Mouse (Mus musculus) central nervous system, embryonic 18 days (tissue): Measurements from ENCODE around the gene Olfr346. TPM values are rescaled to one million over a fixed set of nuclear protein-coding genes. Genes with fewer than 3 reads are reported as not detected.

Source experiments
- polyA plus RNA-seq: library from polyadenylated mRNA; depleted of rRNA; stranded (reverse); fragments of >200 nt; gene quantifications from 2 replicates; pipeline ENCODE4 v1.2.3, GENCODE M21; 2012; rRNA removed

The Olfr346 gene
- polyA plus RNA-seq, result not detected in 2 replicates

GRCm38 (mm10) chr2:36685488-36685887 lies at the start of gene Olfr346:
Gene Olfr346, plus strand, starts transcription at chr2:36685788.

DNA sequence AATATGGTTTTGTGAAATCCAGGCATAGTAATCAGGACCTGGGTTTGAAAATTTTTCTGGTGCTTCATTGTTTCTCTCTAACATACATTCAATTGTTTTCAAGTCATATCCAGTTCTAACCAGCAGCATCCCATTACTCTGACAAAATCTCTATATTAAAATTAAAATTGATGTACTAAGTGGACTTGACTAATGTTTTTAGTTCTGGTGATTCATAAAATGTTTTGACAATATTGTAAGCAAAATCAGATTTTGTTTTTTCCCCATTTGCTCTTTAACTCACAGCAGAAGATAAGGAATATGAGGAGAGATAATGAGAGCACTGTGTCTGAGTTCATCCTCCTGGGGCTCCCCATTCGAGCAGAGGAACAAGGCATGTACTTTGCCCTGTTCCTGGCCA lies 45.8 kb upstream of the Olfr346 start, which contains the start of gene Olfr345:
Gene Olfr345 (plus strand): TSS at position 301 of the 400 bp plus-strand sequence.

DNA sequence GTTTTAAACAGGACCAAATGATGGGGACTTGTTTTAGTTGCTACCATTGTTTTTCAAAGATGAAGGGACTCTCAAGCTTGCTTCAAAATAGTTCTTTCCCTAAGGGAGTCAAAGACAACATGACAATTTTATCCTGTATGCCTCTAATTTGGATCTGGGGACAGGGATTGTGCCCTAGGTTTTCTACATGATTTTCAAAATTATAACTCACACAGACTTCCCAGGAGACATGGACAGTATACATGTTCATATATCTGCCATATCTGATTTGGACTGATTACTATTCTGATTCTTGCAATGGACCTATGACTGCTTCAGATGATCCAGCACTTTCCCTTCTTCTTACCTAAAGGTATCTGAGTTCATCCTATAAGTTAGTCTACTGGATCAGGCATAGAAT lies 46.0 kb downstream of the Olfr346 start, which contains the start of gene Olfr347:
Gene Olfr347 (plus strand): TSS at position 301 of the 400 bp plus-strand sequence.

Other genes starting within 250 kb of the Olfr346 start
- gene Olfr340, start 233.2 kb upstream of the Olfr346 start, polyA plus RNA-seq, result not detected in 2 replicates
- gene Olfr341, start 203.3 kb upstream of the Olfr346 start, polyA plus RNA-seq, result not detected in 2 replicates
- gene Olfr342, start 160.8 kb upstream of the Olfr346 start, polyA plus RNA-seq, result not detected in 2 replicates
- gene Olfr344, start 119.1 kb upstream of the Olfr346 start, polyA plus RNA-seq, result not detected in 2 replicates
- gene Olfr345, start 45.7 kb upstream of the Olfr346 start, polyA plus RNA-seq, result not detected in 2 replicates
- not detected in 2 replicates for gene Olfr347, start 46.1 kb downstream of the Olfr346 start, polyA plus RNA-seq
- not detected in 2 replicates for gene Olfr348, start 98.5 kb downstream of the Olfr346 start, polyA plus RNA-seq
- gene Olfr50, start 104.8 kb downstream of the Olfr346 start, polyA plus RNA-seq, result not detected in 2 replicates
- gene Olfr3, start 131.2 kb downstream of the Olfr346 start, polyA plus RNA-seq, result not detected in 2 replicates
- gene Olfr350, start 160.5 kb downstream of the Olfr346 start, polyA plus RNA-seq, result not detected in 2 replicates
- not detected in 2 replicates for gene Olfr351, start 176.9 kb downstream of the Olfr346 start, polyA plus RNA-seq
- gene Olfr352, start 182.7 kb downstream of the Olfr346 start, polyA plus RNA-seq, result not detected in 2 replicates
- gene Olfr353, start 207.1 kb downstream of the Olfr346 start, polyA plus RNA-seq, result not detected in 2 replicates
- gene Olfr354, start 219.9 kb downstream of the Olfr346 start, polyA plus RNA-seq, result not detected in 2 replicates
- gene Olfr355, start 243.1 kb downstream of the Olfr346 start, polyA plus RNA-seq, result not detected in 2 replicates